Mouse (Mus musculus) right cerebral cortex, postnatal 14 days (tissue): ENCODE measurements around the gene Fntb.
A peak's percentile ranks its signal among the peaks of the same experiment; 100 is the strongest.

ENCODE experiments used
- DNase-seq: peaks from one replicate; pipeline ENCODE4 v3.0.0; 2022

The Fntb gene

GRCm38 (mm10) chr12:76927012-76927411, 161.6 kb downstream of the Fntb start:
- DNase-seq: no peak

GRCm38 (mm10) chr12:76927539-76927938, 162.2 kb downstream of the Fntb start:
- no peak for DNase-seq

GRCm38 (mm10) chr12:76930177-76930576, 164.8 kb downstream of the Fntb start:
- DNase-seq: no peak

GRCm38 (mm10) chr12:76931739-76932687, 166.6 kb downstream of the Fntb start:
- DNase-seq: no peak

GRCm38 (mm10) chr12:76932688-76933060, 167.3 kb downstream of the Fntb start:
- no peak for DNase-seq

- no peak for DNase-seq
Observed at GRCm38 (mm10) chr12:76934438-76934837, 169.0 kb downstream of the Fntb start.

GRCm38 (mm10) chr12:76936211-76936610, 170.8 kb downstream of the Fntb start:
- DNase-seq: no peak

- no peak for DNase-seq
Observed at GRCm38 (mm10) chr12:76938013-76938412, 172.6 kb downstream of the Fntb start.

GRCm38 (mm10) chr12:76941524-76941923, 176.1 kb downstream of the Fntb start:
- DNase-seq: no peak

- DNase-seq: no peak
Observed at GRCm38 (mm10) chr12:76942476-76942875, 177.1 kb downstream of the Fntb start.

- DNase-seq: no peak
Observed at GRCm38 (mm10) chr12:76943046-76943445, 177.7 kb downstream of the Fntb start.

GRCm38 (mm10) chr12:76943466-76943865, 178.1 kb downstream of the Fntb start:
- no peak for DNase-seq

GRCm38 (mm10) chr12:76947487-76947886, 182.1 kb downstream of the Fntb start:
- no peak for DNase-seq

GRCm38 (mm10) chr12:76948185-76948584, 182.8 kb downstream of the Fntb start:
- no peak for DNase-seq

- DNase-seq: no peak
Observed at GRCm38 (mm10) chr12:76948781-76949180, 183.4 kb downstream of the Fntb start.

GRCm38 (mm10) chr12:76950330-76950729, 184.9 kb downstream of the Fntb start:
- no peak for DNase-seq

- no peak for DNase-seq
Observed at GRCm38 (mm10) chr12:76953750-76954363, 188.5 kb downstream of the Fntb start.

GRCm38 (mm10) chr12:76954698-76955423, 189.5 kb downstream of the Fntb start:
- peak; percentile 37 for DNase-seq

GRCm38 (mm10) chr12:76957688-76958087, 192.3 kb downstream of the Fntb start:
- DNase-seq: no peak

GRCm38 (mm10) chr12:76961052-76961931, 195.9 kb downstream of the Fntb start:
- no peak for DNase-seq

GRCm38 (mm10) chr12:76961932-76962891, 196.8 kb downstream of the Fntb start, which contains the start of gene Max:
Gene Max, minus strand, starts transcription at chr12:76962201.
- peak; percentile 99 for DNase-seq
